Comparison of ENCODE assay signal across 9 mouse cellular contexts in the genomic region with DNA sequence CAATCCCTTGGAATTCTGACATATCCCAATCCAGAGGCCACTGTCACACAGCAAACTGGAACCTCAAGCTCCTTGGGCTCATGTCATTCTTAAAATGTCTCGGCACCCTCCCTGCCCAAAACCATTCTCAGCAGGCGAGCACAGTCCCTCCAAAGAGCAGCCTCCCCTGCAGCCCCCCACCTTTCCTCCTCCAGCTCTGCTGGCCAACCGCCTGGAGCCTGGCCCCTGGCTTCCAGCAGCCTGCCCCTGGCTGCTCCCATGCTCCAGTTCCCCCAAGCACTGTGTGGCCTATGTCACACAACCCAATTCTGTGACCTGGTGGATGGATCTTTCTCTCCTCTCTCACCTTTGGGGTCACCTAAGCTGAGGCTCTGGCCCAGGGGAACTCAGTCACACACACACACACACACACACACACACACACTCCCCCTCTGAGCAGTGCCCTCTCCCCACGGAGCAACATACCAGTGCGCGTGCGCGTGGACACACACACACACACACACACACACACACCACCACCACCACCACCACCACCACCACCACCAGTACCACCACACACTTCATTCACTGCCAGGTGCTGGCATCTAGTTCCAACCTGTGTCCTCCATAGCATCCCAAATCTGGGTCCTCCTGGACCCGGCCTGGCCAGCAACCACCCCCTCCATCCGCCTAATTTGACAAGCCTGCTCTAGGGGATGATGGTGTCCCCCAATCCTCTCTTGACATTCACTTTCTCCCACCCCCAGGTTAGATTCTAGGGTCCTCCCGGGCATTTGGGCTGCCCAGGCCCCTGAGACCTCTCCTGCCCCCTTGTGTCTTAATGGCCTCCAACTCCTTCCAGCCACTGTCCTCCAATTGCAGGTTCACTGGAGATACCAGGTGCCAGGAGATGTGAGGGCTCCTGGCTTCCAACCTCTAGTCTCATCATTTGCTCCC. TPM values are rescaled to one million over a fixed set of nuclear protein-coding genes. Genes with fewer than 3 reads are reported as not detected.
DNase-seq lines count a peak whose midpoint lies in the region; ATAC-seq lines count a peak whose summit lies in the region.
"Had no signal": no experiment of that assay in that cellular context is flagged by ENCODE, and none has a peak within 500 bp of the region (broad histone marks: within the 10 kb centered on the region; RNA-seq: fewer than 3 reads in every experiment).

No protein-coding gene starts in this region.

- peak; percentile 41 for ATAC-seq in kidney, embryonic 15.5 days (replicated peaks; ENCODE audit: low FRiP score)
- peak; percentile 53 for ATAC-seq in hindbrain, embryonic 11.5 days (ENCODE audit: low FRiP score)
- ATAC-seq in midbrain, embryonic 14.5 days (ENCODE audit: low FRiP score, low TSS enrichment), result no peak; the same call in 1 of the 2 replicates
- ATAC-seq in erythroid progenitor cell, adult 5-6 weeks (replicated peaks; ENCODE audit: low FRiP score, poor library complexity, severe bottlenecking), result no peak

- WGBS in kidney, embryonic 15.5 days, result 64% methylated on average over 11 of the region's 11 CpGs
- WGBS in hindbrain, embryonic 11.5 days, result 68% methylated on average over 11 of the region's 11 CpGs
- WGBS in midbrain, embryonic 14.5 days, result 45% methylated on average over 10 of the region's 11 CpGs

- no peak for DNase-seq in kidney, adult 18-20 months
- peak; percentile 79 for DNase-seq in cerebellum, adult 9-11 months
- DNase-seq in hindbrain, embryonic 11.5 days (ENCODE audit: low spot score), result no peak
- DNase-seq in midbrain, embryonic 14.5 days, result no peak
- DNase-seq in adrenal gland, postnatal 4 days (ENCODE audit: low spot score in 2 of 2), result no peak
- DNase-seq in frontal cortex, postnatal 36 days (ENCODE audit: low spot score in 2 of 2), result no peak

- peak overlapping the region; percentile 70 for H3K9ac ChIP-seq in kidney, embryonic 15.5 days
- peak overlapping the region; percentile 78 for H3K9ac ChIP-seq in hindbrain, embryonic 11.5 days (ENCODE audit: low read depth, low read length)
- peak overlapping the region; percentile 82 for H3K9ac ChIP-seq in midbrain, embryonic 14.5 days (replicated peaks; ENCODE audit: low read length)

- H3K36me3 ChIP-seq in kidney, embryonic 15.5 days, result no peaks in the 10 kb centered on the region
- H3K36me3 ChIP-seq in hindbrain, embryonic 11.5 days (ENCODE audit: control insufficient read depth, insufficient read depth, low read length), result no peaks in the 10 kb centered on the region
- H3K36me3 ChIP-seq in midbrain, embryonic 14.5 days (ENCODE audit: control insufficient read depth, insufficient read depth, low read length), result no peaks in the 10 kb centered on the region

- H3K4me3 ChIP-seq in kidney, embryonic 15.5 days (replicated peaks), result peak overlapping the region; percentile 61
- H3K4me3 ChIP-seq in hindbrain, embryonic 11.5 days (ENCODE audit: low read depth, low read length), result peak overlapping the region; percentile 64
- H3K4me3 ChIP-seq in midbrain, embryonic 14.5 days (replicated peaks; ENCODE audit: low read depth, low read length), result peak overlapping the region; percentile 62

- H3K9me3 ChIP-seq in kidney, embryonic 15.5 days (replicated peaks), result no peaks in the 10 kb centered on the region
- no peaks in the 10 kb centered on the region for H3K9me3 ChIP-seq in hindbrain, embryonic 11.5 days (ENCODE audit: control insufficient read depth, low read length)
- H3K9me3 ChIP-seq in midbrain, embryonic 14.5 days (ENCODE audit: control insufficient read depth, low read length), result no peaks in the 10 kb centered on the region

- H3K27me3 ChIP-seq in kidney, embryonic 15.5 days, result no peaks in the 10 kb centered on the region
- no peaks in the 10 kb centered on the region for H3K27me3 ChIP-seq in hindbrain, embryonic 11.5 days (ENCODE audit: control insufficient read depth, insufficient read depth, low read length)
- H3K27me3 ChIP-seq in midbrain, embryonic 14.5 days (ENCODE audit: control insufficient read depth, insufficient read depth, low read length), result no peaks in the 10 kb centered on the region

- H3K4me2 ChIP-seq in kidney, embryonic 15.5 days, result peak overlapping the region; percentile 89
- peak overlapping the region; percentile 72 for H3K4me2 ChIP-seq in hindbrain, embryonic 11.5 days (replicated peaks; ENCODE audit: low read depth, low read length)
- peak overlapping the region; percentile 79 for H3K4me2 ChIP-seq in midbrain, embryonic 14.5 days (ENCODE audit: low read length)

- H3K4me1 ChIP-seq in kidney, embryonic 15.5 days, result peaks cover 38% of the 10 kb centered on the region
- H3K4me1 ChIP-seq in hindbrain, embryonic 11.5 days (replicated peaks; ENCODE audit: control insufficient read depth, insufficient read depth, low read length), result no peaks in the 10 kb centered on the region
- peaks cover 16% of the 10 kb centered on the region for H3K4me1 ChIP-seq in midbrain, embryonic 14.5 days (ENCODE audit: control insufficient read depth, insufficient read depth, low read length)

- H3K27ac ChIP-seq in kidney, embryonic 15.5 days, result 0 out of 2 replicates have a peak overlapping the region, but pooled peaks have one; percentile 33
- peak overlapping the region; percentile 77; the same call in 1 of the 2 replicates for H3K27ac ChIP-seq in hindbrain, embryonic 11.5 days (ENCODE audit: low read depth, low read length)
- H3K27ac ChIP-seq in midbrain, embryonic 14.5 days (replicated peaks; ENCODE audit: low read depth, low read length), result peak overlapping the region; percentile 89

RNA-seq across cellular contexts. Expression of a gene that starts 0.6 kb away (rescaled TPM):
- 46.4 and 53.2 TPM in 2 replicates for polyA plus RNA-seq in kidney, embryonic 15.5 days (2015; fragmentation: Nextera tagmentation; extraction: Ambion mirVana)
- polyA plus RNA-seq in hindbrain, embryonic 11.5 days (2014; fragmentation: Nextera tagmentation; extraction: Ambion mirVana), result 11.6 and 15.0 TPM in 2 replicates
- 8.7 and 11.8 TPM in 2 replicates for polyA plus RNA-seq in midbrain, embryonic 14.5 days (2014; fragmentation: Nextera tagmentation; extraction: Ambion mirVana)
- 100 to 1,000 TPM; 101 to 106 TPM for total RNA-seq in adrenal gland, postnatal 4 days (2021)
- total RNA-seq in erythroid progenitor cell, adult 5-6 weeks (2015; ENCODE audit: low replicate concordance), result 10.5 and 30.6 TPM in 2 replicates
- total RNA-seq in erythroid progenitor cell, adult 5-6 weeks (2017; ENCODE audit: low replicate concordance), result 12.7 and 13.3 TPM in 2 replicates

RNA-seq across cellular contexts. Expression of a gene that starts 0.8 kb away (rescaled TPM):
- polyA plus RNA-seq in kidney, embryonic 15.5 days (2015; fragmentation: Nextera tagmentation; extraction: Ambion mirVana), result 3.8 and 5.2 TPM in 2 replicates
- polyA plus RNA-seq in hindbrain, embryonic 11.5 days (2014; fragmentation: Nextera tagmentation; extraction: Ambion mirVana), result 9.1 and 10.1 TPM in 2 replicates
- 30.8 and 46.9 TPM in 2 replicates for polyA plus RNA-seq in midbrain, embryonic 14.5 days (2014; fragmentation: Nextera tagmentation; extraction: Ambion mirVana)
- total RNA-seq in adrenal gland, postnatal 4 days (2021), result 10 to 100 TPM; 11.8 to 12.2 TPM
- not detected in 2 replicates for total RNA-seq in erythroid progenitor cell, adult 5-6 weeks (2015; ENCODE audit: low replicate concordance)
- total RNA-seq in erythroid progenitor cell, adult 5-6 weeks (2017; ENCODE audit: low replicate concordance), result 0.98 TPM in 1 of 2 replicates, not detected in the other

RNA-seq across cellular contexts. Expression of a gene that starts 23.1 kb away (rescaled TPM):
- polyA plus RNA-seq in kidney, embryonic 15.5 days (2015; fragmentation: Nextera tagmentation; extraction: Ambion mirVana), result 23.0 and 27.6 TPM in 2 replicates
- 7.6 and 7.8 TPM in 2 replicates for polyA plus RNA-seq in hindbrain, embryonic 11.5 days (2014; fragmentation: Nextera tagmentation; extraction: Ambion mirVana)
- polyA plus RNA-seq in midbrain, embryonic 14.5 days (2014; fragmentation: Nextera tagmentation; extraction: Ambion mirVana), result 6.0 and 7.1 TPM in 2 replicates
- 10 to 100 TPM; 36.9 to 49.1 TPM for total RNA-seq in adrenal gland, postnatal 4 days (2021)
- total RNA-seq in erythroid progenitor cell, adult 5-6 weeks (2015; ENCODE audit: low replicate concordance), result 5.8 TPM in 1 of 2 replicates, not detected in the other
- 2.6 and 3.5 TPM in 2 replicates for total RNA-seq in erythroid progenitor cell, adult 5-6 weeks (2017; ENCODE audit: low replicate concordance)

RNA-seq across cellular contexts. Expression of a gene that starts 38.1 kb away (rescaled TPM):
- not detected in 2 replicates for polyA plus RNA-seq in kidney, embryonic 15.5 days (2015; fragmentation: Nextera tagmentation; extraction: Ambion mirVana)
- not detected in 2 replicates for polyA plus RNA-seq in hindbrain, embryonic 11.5 days (2014; fragmentation: Nextera tagmentation; extraction: Ambion mirVana)
- polyA plus RNA-seq in midbrain, embryonic 14.5 days (2014; fragmentation: Nextera tagmentation; extraction: Ambion mirVana), result not detected in 2 replicates
- total RNA-seq in adrenal gland, postnatal 4 days (2021), result 1 to 10 TPM; 6.2 to 8.1 TPM
- total RNA-seq in erythroid progenitor cell, adult 5-6 weeks (2015; ENCODE audit: low replicate concordance), result 8.6 and 10.9 TPM in 2 replicates
- 4.5 and 10.7 TPM in 2 replicates for total RNA-seq in erythroid progenitor cell, adult 5-6 weeks (2017; ENCODE audit: low replicate concordance)
- polyA plus RNA-seq: spleen, adult 2 months had no signal

RNA-seq across cellular contexts. Expression of a gene that starts 47.0 kb away (rescaled TPM):
- 23.2 and 25.9 TPM in 2 replicates for polyA plus RNA-seq in kidney, embryonic 15.5 days (2015; fragmentation: Nextera tagmentation; extraction: Ambion mirVana)
- 21.3 and 22.4 TPM in 2 replicates for polyA plus RNA-seq in hindbrain, embryonic 11.5 days (2014; fragmentation: Nextera tagmentation; extraction: Ambion mirVana)
- polyA plus RNA-seq in midbrain, embryonic 14.5 days (2014; fragmentation: Nextera tagmentation; extraction: Ambion mirVana), result 24.0 and 27.3 TPM in 2 replicates
- 10 to 100 TPM; 63.9 to 64.9 TPM for total RNA-seq in adrenal gland, postnatal 4 days (2021)
- total RNA-seq in erythroid progenitor cell, adult 5-6 weeks (2015; ENCODE audit: low replicate concordance), result 38.1 and 42.5 TPM in 2 replicates
- total RNA-seq in erythroid progenitor cell, adult 5-6 weeks (2017; ENCODE audit: low replicate concordance), result 14.8 and 21.3 TPM in 2 replicates

Comparison
In these comparisons a context has a peak if more than half of its experiments do, and no peak if none do; other contexts are left out.
1. ATAC-seq: peak in kidney, embryonic 15.5 days (single experiment) and hindbrain, embryonic 11.5 days (single experiment); none in midbrain, embryonic 14.5 days (single experiment) and erythroid progenitor cell, adult 5-6 weeks (single experiment).
2. H3K27ac ChIP-seq: peak in every context shown above with its lines; median percentile 89 in midbrain, embryonic 14.5 days; 77 in hindbrain, embryonic 11.5 days; 33 in kidney, embryonic 15.5 days.
3. Peak in every context shown above with its lines, with median percentiles within 50 percentile points of each other: H3K4me2 ChIP-seq, H3K4me3 ChIP-seq and H3K9ac ChIP-seq.